Mouse (Mus musculus) brain, embryonic 14.5 days (tissue): ENCODE data around the gene Zfp65. TPM values are rescaled to one million over a fixed set of nuclear protein-coding genes. Genes with fewer than 3 reads are reported as not detected.
"Not testable (repeated sequence)": the region's sequence is repeated elsewhere in the genome, so short reads cannot be mapped to it uniquely, and the experiment has no call there.

ENCODE experiments used
- DNase-seq: peaks from one replicate; pipeline ENCODE4 v3.0.0-alpha.2; 2011; ENCODE audit warnings: low read depth
- CTCF ChIP-seq: fragments of 200-500 bp; IDR thresholded peaks from 2 replicates; pipeline ENCODE4 v1.5.1; 2012; ENCODE audit warnings: inconsistent platforms, mild to moderate bottlenecking, moderate library complexity, borderline replicate concordance; ENCODE audit not compliant: insufficient read depth, insufficient read length; ENCODE audit errors: extremely low read depth
- POLR2A ChIP-seq: fragments of 200-500 bp; IDR thresholded peaks from 2 replicates; pipeline ENCODE4 v1.6.1; 2012; ENCODE audit warnings: mild to moderate bottlenecking, inconsistent platforms, borderline replicate concordance; ENCODE audit not compliant: poor library complexity, insufficient read depth, insufficient read length, severe bottlenecking; ENCODE audit errors: extremely low read depth
- polyA plus RNA-seq: library from polyadenylated mRNA; depleted of rRNA; stranded (reverse); fragments of >200 nt; gene quantifications from 2 replicates; pipeline ENCODE4 v1.2.3, GENCODE M21; 2012; rRNA removed

Gene Zfp65
- 7.3 and 10.3 TPM in 2 replicates for polyA plus RNA-seq

GRCm38 (mm10) chr13:67728641-67729318, at the start of gene Zfp65:
TSS of gene Zfp65 (minus strand) at chr13:67729173.
- TF ChIP-seq POLR2A (0 out of 2 replicates have a peak, but pooled peaks have one; percentile 15), CTCF (no peak)
- DNase-seq: peak; percentile 89

- no peak for TF ChIP-seq POLR2A
- TF ChIP-seq CTCF: no peak
- DNase-seq: no peak
Measured at GRCm38 (mm10) chr13:67763031-67763768, 34.2 kb upstream of the Zfp65 start.

- no peak for DNase-seq
- TF ChIP-seq CTCF (no peak), POLR2A (no peak)
Measured at GRCm38 (mm10) chr13:67759966-67760365, 31.0 kb upstream of the Zfp65 start.

- TF ChIP-seq CTCF (no peak), POLR2A (no peak)
- DNase-seq: peak; percentile 2
Measured at GRCm38 (mm10) chr13:67755761-67756160, 26.8 kb upstream of the Zfp65 start.

GRCm38 (mm10) chr13:67754333-67755306, 25.6 kb upstream of the Zfp65 start, which contains the start of gene Zfp85:
TSS of gene Zfp85 (minus strand) at chr13:67755228.
- TF ChIP-seq POLR2A (no peak), CTCF (no peak)
- peak; percentile 90 for DNase-seq

- DNase-seq: no peak
- TF ChIP-seq POLR2A (no peak), CTCF (no peak)
Measured at GRCm38 (mm10) chr13:67743896-67744295, 14.9 kb upstream of the Zfp65 start.

GRCm38 (mm10) chr13:67742941-67743340, 14.0 kb upstream of the Zfp65 start:
- TF ChIP-seq POLR2A (no peak), CTCF (no peak)

GRCm38 (mm10) chr13:67734391-67734790, 5.4 kb upstream of the Zfp65 start:
- DNase-seq: not testable (repeated sequence)

More at GRCm38 (mm10) chr13:67742941-67743340, 14.0 kb upstream of the Zfp65 start:
- DNase-seq: no peak

- peak; percentile 14; the same call in 1 of the 2 replicates for TF ChIP-seq CTCF
- DNase-seq: peak; percentile 46
Measured at GRCm38 (mm10) chr13:67729441-67729840, 468 bp upstream of the Zfp65 start.

GRCm38 (mm10) chr13:67728106-67728505, 867 bp downstream of the Zfp65 start:
- TF ChIP-seq POLR2A (no peak), CTCF (no peak)
- no peak for DNase-seq

GRCm38 (mm10) chr13:67725331-67725730, 3.6 kb downstream of the Zfp65 start:
- peak; percentile 72 for DNase-seq
